ENCODE assay signal across 8 mouse cellular contexts in genomic region chr8:111853861-111854501, GRCm38 (mm10). TPM values are rescaled to one million over a fixed set of nuclear protein-coding genes. Genes with fewer than 3 reads are reported as not detected.
DNase-seq lines count a peak whose midpoint lies in the region; ATAC-seq and TF ChIP-seq lines count a peak whose summit lies in the region.

Cfdp1 (minus strand) TSS chr8:111854291.

- no peaks in the 10 kb centered on the region for H3K27me3 ChIP-seq in forebrain, embryonic 10.5 days (ENCODE audit: poor library complexity, severe bottlenecking)
- no peaks in the 10 kb centered on the region for H3K27me3 ChIP-seq in heart, embryonic 15.5 days
- no peaks in the 10 kb centered on the region for H3K27me3 ChIP-seq in liver, embryonic 14.5 days (ENCODE audit: control insufficient read depth, insufficient read depth, low read length)
- no peaks in the 10 kb centered on the region for H3K27me3 ChIP-seq in neural tube, embryonic 11.5 days (ENCODE audit: control insufficient read depth, insufficient read depth, low read length)
- H3K27me3 ChIP-seq in stomach, postnatal 0 days (ENCODE audit: control insufficient read depth, insufficient read depth, low read length) = no peaks in the 10 kb centered on the region

- peak; percentile 100 for ATAC-seq in heart, embryonic 15.5 days (replicated peaks; ENCODE audit: insufficient number of reproducible peaks, insufficient read depth, low FRiP score, low read depth)
- ATAC-seq in liver, embryonic 14.5 days (ENCODE audit: insufficient read depth) = peak; percentile 100
- ATAC-seq in neural tube, embryonic 11.5 days (ENCODE audit: insufficient read depth, low FRiP score, low TSS enrichment) = peak; percentile 100
- peak; percentile 100 for ATAC-seq in stomach, postnatal 0 days (ENCODE audit: low FRiP score, low TSS enrichment)

- peak within 1 kb of the TSS; percentile 98 for H3K4me3 ChIP-seq in forebrain, embryonic 10.5 days
- H3K4me3 ChIP-seq in heart, embryonic 15.5 days = peak within 1 kb of the TSS; percentile 62
- H3K4me3 ChIP-seq in liver, embryonic 14.5 days (ENCODE audit: insufficient read depth in 1 of 2, low read depth in 2 of 2, low read length in 2 of 2) = peak within 1 kb of the TSS; percentile 83 to 90
- H3K4me3 ChIP-seq in neural tube, embryonic 11.5 days (ENCODE audit: low read depth, low read length) = peak within 1 kb of the TSS; percentile 95
- H3K4me3 ChIP-seq in stomach, postnatal 0 days (ENCODE audit: low read depth, low read length) = peak within 1 kb of the TSS; percentile 72

- peak; percentile 91 to 94 for DNase-seq in CD8-positive naive resting alpha-beta T cell, adult 2 months (ENCODE audit: low read depth in 2 of 2, low spot score in 2 of 2)
- peak; percentile 94 for DNase-seq in c-Kit-positive CD71-negative TER-119-negative erythroid progenitor cells, embryonic 14.5 days (ENCODE audit: low read depth)
- DNase-seq in forebrain, embryonic 10.5 days (ENCODE audit: extremely low spot score, low spot score) = peak; percentile 97
- DNase-seq in kidney, postnatal 25 days = peak; percentile 97 to 99
- DNase-seq in liver, embryonic 14.5 days (ENCODE audit: low read depth in 3 of 3, low spot score in 3 of 3) = peak; percentile 95 to 96 (median 96)
- peak; percentile 94 for DNase-seq in neural tube, embryonic 11.5 days (ENCODE audit: low spot score)
- peak; percentile 97 for DNase-seq in stomach, postnatal 0 days (ENCODE audit: low spot score)

- peaks cover 9% of the 10 kb centered on the region for H3K4me1 ChIP-seq in forebrain, embryonic 10.5 days
- peaks cover 19% of the 10 kb centered on the region for H3K4me1 ChIP-seq in heart, embryonic 15.5 days (replicated peaks)
- H3K4me1 ChIP-seq in liver, embryonic 14.5 days (replicated peaks; ENCODE audit: control insufficient read depth in 2 of 2, insufficient read depth in 2 of 2, low read length in 1 of 2) = peaks cover 0 to 24% of the 10 kb centered on the region in 2 experiments
- H3K4me1 ChIP-seq in neural tube, embryonic 11.5 days (ENCODE audit: control insufficient read depth, insufficient read depth, low read length) = no peaks in the 10 kb centered on the region
- H3K4me1 ChIP-seq in stomach, postnatal 0 days (replicated peaks; ENCODE audit: control insufficient read depth, insufficient read depth) = peaks cover 3% of the 10 kb centered on the region; the same call in 1 of the 2 replicates

- peak; percentile 60 for TF ChIP-seq CTCF in liver, embryonic 14.5 days (IDR thresholded peaks at IDR 0.05; ENCODE audit: low read depth)
- TF ChIP-seq CTCF in stomach, postnatal 0 days (IDR thresholded peaks at IDR 0.05; ENCODE audit: low read depth) = peak; percentile 52

- under 1% methylated on average over 53 of the region's 53 CpGs for WGBS in forebrain, embryonic 10.5 days
- under 1% methylated on average over 53 of the region's 53 CpGs for WGBS in heart, embryonic 15.5 days
- WGBS in liver, embryonic 14.5 days (ENCODE audit: insufficient replicate concordance) = under 1% methylated on average over 53 of the region's 53 CpGs
- WGBS in neural tube, embryonic 11.5 days = under 1% methylated on average over 53 of the region's 53 CpGs
- under 1% methylated on average over 53 of the region's 53 CpGs for WGBS in stomach, postnatal 0 days

- H3K27ac ChIP-seq in forebrain, embryonic 10.5 days = peak within 1 kb of the TSS; percentile 85
- peak within 1 kb of the TSS; percentile 68 for H3K27ac ChIP-seq in heart, embryonic 15.5 days
- H3K27ac ChIP-seq in liver, embryonic 14.5 days = no peak within 1 kb of the TSS
- no peak within 1 kb of the TSS for H3K27ac ChIP-seq in neural tube, embryonic 11.5 days (ENCODE audit: low read depth, low read length)
- H3K27ac ChIP-seq in stomach, postnatal 0 days (replicated peaks) = peak within 1 kb of the TSS; percentile 40; the same call in 1 of the 2 replicates

- peaks cover 15% of the 10 kb centered on the region; the same call in 1 of the 2 replicates for H3K36me3 ChIP-seq in forebrain, embryonic 10.5 days (replicated peaks)
- no peaks in the 10 kb centered on the region for H3K36me3 ChIP-seq in heart, embryonic 15.5 days
- H3K36me3 ChIP-seq in liver, embryonic 14.5 days (replicated peaks; ENCODE audit: control insufficient read depth, insufficient read depth, low read depth) = no peaks in the 10 kb centered on the region
- no peaks in the 10 kb centered on the region for H3K36me3 ChIP-seq in neural tube, embryonic 11.5 days (ENCODE audit: control insufficient read depth, insufficient read depth, low read length)
- H3K36me3 ChIP-seq in stomach, postnatal 0 days (ENCODE audit: control insufficient read depth, insufficient read depth, low read length) = no peaks in the 10 kb centered on the region

- TF ChIP-seq EP300 in liver, embryonic 14.5 days (IDR thresholded peaks at IDR 0.05; ENCODE audit: low read depth) = no peak
- TF ChIP-seq EP300 in stomach, postnatal 0 days (optimal IDR thresholded peaks at IDR 0.05) = no peak

- H3K9me3 ChIP-seq in forebrain, embryonic 10.5 days = no peaks in the 10 kb centered on the region
- no peaks in the 10 kb centered on the region for H3K9me3 ChIP-seq in heart, embryonic 15.5 days (replicated peaks)
- no peaks in the 10 kb centered on the region for H3K9me3 ChIP-seq in liver, embryonic 14.5 days (ENCODE audit: control insufficient read depth, low read length)
- no peaks in the 10 kb centered on the region for H3K9me3 ChIP-seq in neural tube, embryonic 11.5 days (ENCODE audit: control insufficient read depth, low read length)
- no peaks in the 10 kb centered on the region for H3K9me3 ChIP-seq in stomach, postnatal 0 days (ENCODE audit: control insufficient read depth, low read length)

- H3K4me2 ChIP-seq in heart, embryonic 15.5 days = peak within 1 kb of the TSS; percentile 78
- peak within 1 kb of the TSS; percentile 75 for H3K4me2 ChIP-seq in liver, embryonic 14.5 days (ENCODE audit: low read depth)
- H3K4me2 ChIP-seq in neural tube, embryonic 11.5 days (ENCODE audit: low read depth) = peak within 1 kb of the TSS; percentile 89
- peak within 1 kb of the TSS; percentile 75 for H3K4me2 ChIP-seq in stomach, postnatal 0 days (replicated peaks; ENCODE audit: low read depth)

- H3K9ac ChIP-seq in heart, embryonic 15.5 days = peak within 1 kb of the TSS; percentile 70
- peak within 1 kb of the TSS; percentile 68 for H3K9ac ChIP-seq in liver, embryonic 14.5 days (replicated peaks)
- H3K9ac ChIP-seq in neural tube, embryonic 11.5 days (ENCODE audit: low read length) = peak within 1 kb of the TSS; percentile 73
- peak within 1 kb of the TSS; percentile 84 for H3K9ac ChIP-seq in stomach, postnatal 0 days (ENCODE audit: low read length)

RNA-seq across cellular contexts. Expression of gene Cfdp1, which starts in this region (rescaled TPM):
- 234 and 248 TPM in 2 replicates for polyA plus RNA-seq in forebrain, embryonic 10.5 days (2016; fragmentation: Nextera tagmentation; extraction: Ambion mirVana)
- polyA plus RNA-seq in heart, embryonic 15.5 days (2015; fragmentation: Nextera tagmentation; extraction: Ambion mirVana) = 117 and 122 TPM in 2 replicates
- 13.2 and 46.8 TPM in 2 replicates for polyA plus RNA-seq in liver, embryonic 14.5 days (2012; rRNA removed)
- 82.8 and 93.3 TPM in 2 replicates for polyA plus RNA-seq in liver, embryonic 14.5 days (2014; fragmentation: Nextera tagmentation; extraction: Ambion mirVana)
- 205 and 212 TPM in 2 replicates for polyA plus RNA-seq in neural tube, embryonic 11.5 days (2014; fragmentation: Nextera tagmentation; extraction: Ambion mirVana)
- polyA plus RNA-seq in stomach, postnatal 0 days (2015; fragmentation: Nextera tagmentation; extraction: Ambion mirVana) = 98.6 and 101 TPM in 2 replicates

Comparison
In these comparisons a context has a peak if more than half of its experiments do, and no peak if none do; other contexts are left out.
1. H3K27ac ChIP-seq: peak in forebrain, embryonic 10.5 days (single experiment), heart, embryonic 15.5 days (single experiment) and stomach, postnatal 0 days (single experiment); none in liver, embryonic 14.5 days (single experiment) and neural tube, embryonic 11.5 days (single experiment).
2. Peak in every context shown above with its lines, with median percentiles within 50 percentile points of each other: DNase-seq, H3K4me3 ChIP-seq, ATAC-seq, H3K4me2 ChIP-seq and H3K9ac ChIP-seq.